18 mouse cellular contexts compared by ENCODE assay signal in the genomic region with DNA sequence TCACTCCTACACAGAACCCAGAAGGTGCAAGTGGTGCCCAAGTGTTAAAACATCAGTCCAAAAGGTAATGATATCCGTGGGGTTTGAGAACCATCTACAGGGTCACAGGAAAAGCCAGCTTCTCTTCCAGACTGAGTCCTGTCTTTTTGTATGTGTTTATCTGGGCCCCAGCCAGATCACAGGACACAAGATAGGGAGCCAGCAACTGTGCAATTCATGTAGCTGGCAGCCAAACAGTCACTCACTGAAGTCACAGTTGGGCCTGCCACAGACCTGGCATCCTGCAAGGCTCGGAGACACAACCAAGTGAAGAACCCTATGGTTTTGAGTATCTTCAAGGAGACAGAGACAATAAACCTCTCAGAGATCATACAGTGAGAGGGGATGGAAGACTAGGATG. TPM values are rescaled to one million over a fixed set of nuclear protein-coding genes. Genes with fewer than 3 reads are reported as not detected.
DNase-seq lines count a peak whose midpoint lies in the region; ATAC-seq and TF ChIP-seq lines count a peak whose summit lies in the region.
"Had no signal": no experiment of that assay in that cellular context is flagged by ENCODE, and none has a peak within 500 bp of the region (broad histone marks: within the 10 kb centered on the region; RNA-seq: fewer than 3 reads in every experiment).

No protein-coding gene starts in this region.

- H3K27ac ChIP-seq in hindbrain, embryonic 13.5 days, result no peak overlapping the region
- H3K27ac ChIP-seq in hindbrain, embryonic 16.5 days (ENCODE audit: low read depth, low read length), result no peak overlapping the region
- peak overlapping the region; percentile 27; the same call in 1 of the 2 replicates for H3K27ac ChIP-seq in cerebellum, adult 2 months (ENCODE audit: insufficient read depth, low read length)
- H3K27ac ChIP-seq in limb, embryonic 10.5 days, result no peak overlapping the region
- H3K27ac ChIP-seq: forebrain, embryonic 13.5 days; hindbrain, embryonic 10.5 days; limb, embryonic 15.5 days; liver, embryonic 14.5 days had no signal

- peak overlapping the region; percentile 53; the same call in 1 of the 2 replicates for H3K9ac ChIP-seq in hindbrain, embryonic 13.5 days
- no peak overlapping the region for H3K9ac ChIP-seq in hindbrain, embryonic 16.5 days (ENCODE audit: low read depth, low read length)
- H3K9ac ChIP-seq: forebrain, embryonic 13.5 days; limb, embryonic 15.5 days; liver, embryonic 14.5 days; lung, embryonic 14.5 days had no signal

- no peaks in the 10 kb centered on the region for H3K9me3 ChIP-seq in hindbrain, embryonic 13.5 days
- H3K9me3 ChIP-seq in hindbrain, embryonic 16.5 days (ENCODE audit: control insufficient read depth, low read length), result no peaks in the 10 kb centered on the region
- no peaks in the 10 kb centered on the region for H3K9me3 ChIP-seq in limb, embryonic 10.5 days (replicated peaks)
- H3K9me3 ChIP-seq: forebrain, embryonic 13.5 days; hindbrain, embryonic 10.5 days; limb, embryonic 15.5 days; megakaryocyte, embryonic 14.5 days had no signal

- no peaks in the 10 kb centered on the region for H3K27me3 ChIP-seq in hindbrain, embryonic 13.5 days
- no peaks in the 10 kb centered on the region for H3K27me3 ChIP-seq in hindbrain, embryonic 16.5 days (replicated peaks; ENCODE audit: control insufficient read depth, insufficient read depth, low read length)
- no peaks in the 10 kb centered on the region for H3K27me3 ChIP-seq in cerebellum, adult 2 months (ENCODE audit: control insufficient read depth, insufficient read depth, low read length)
- 0 out of 2 replicates have a peak, but pooled peaks cover under 1% of the 10 kb centered on the region for H3K27me3 ChIP-seq in limb, embryonic 10.5 days (ENCODE audit: low read depth, poor library complexity, severe bottlenecking)
- H3K27me3 ChIP-seq: forebrain, embryonic 13.5 days had no signal

- H3K4me3 ChIP-seq in hindbrain, embryonic 13.5 days, result no peak overlapping the region
- no peak overlapping the region for H3K4me3 ChIP-seq in hindbrain, embryonic 16.5 days (ENCODE audit: low read length)
- no peak overlapping the region for H3K4me3 ChIP-seq in cerebellum, adult 2 months (replicated peaks; ENCODE audit: insufficient read depth, low read depth, low read length)
- no peak overlapping the region for H3K4me3 ChIP-seq in limb, embryonic 10.5 days
- H3K4me3 ChIP-seq: forebrain, embryonic 13.5 days; hindbrain, embryonic 10.5 days; limb, embryonic 15.5 days; megakaryocyte, embryonic 14.5 days had no signal

- ATAC-seq in hindbrain, embryonic 13.5 days (ENCODE audit: low FRiP score), result no peak
- ATAC-seq in hindbrain, embryonic 16.5 days, result no peak
- ATAC-seq: forebrain, embryonic 13.5 days; inflammation-experienced regulatory T-cells, adult 6 months had no signal

- peaks cover 61% of the 10 kb centered on the region for H3K4me1 ChIP-seq in hindbrain, embryonic 13.5 days (replicated peaks)
- H3K4me1 ChIP-seq in hindbrain, embryonic 16.5 days (ENCODE audit: control insufficient read depth, insufficient read depth, low read depth, low read length), result peaks cover 22% of the 10 kb centered on the region
- peaks cover 59% of the 10 kb centered on the region for H3K4me1 ChIP-seq in cerebellum, adult 2 months (ENCODE audit: control insufficient read depth, insufficient read depth, low read length)
- peaks cover 18% of the 10 kb centered on the region for H3K4me1 ChIP-seq in limb, embryonic 10.5 days
- H3K4me1 ChIP-seq: limb, embryonic 15.5 days; megakaryocyte, embryonic 14.5 days had no signal

- TF ChIP-seq CTCF in brain, embryonic 14.5 days (IDR thresholded peaks at IDR 0.05; ENCODE audit: borderline replicate concordance, extremely low read depth, insufficient read depth, insufficient read length), result no peak
- no peak for TF ChIP-seq CTCF in cerebellum, adult 2 months (IDR thresholded peaks at IDR 0.05; ENCODE audit: borderline replicate concordance, insufficient read depth, low read depth, low read length)

- peaks cover 88% of the 10 kb centered on the region for H3K36me3 ChIP-seq in hindbrain, embryonic 13.5 days
- H3K36me3 ChIP-seq in hindbrain, embryonic 16.5 days (ENCODE audit: control insufficient read depth, insufficient read depth, low read length), result peaks cover 14% of the 10 kb centered on the region
- H3K36me3 ChIP-seq in limb, embryonic 10.5 days, result peaks cover 2% of the 10 kb centered on the region; the same call in 1 of the 2 replicates
- H3K36me3 ChIP-seq: limb, embryonic 15.5 days had no signal

- WGBS in hindbrain, embryonic 13.5 days, result 81% methylated on average over 2 of the region's 2 CpGs
- 86% methylated on average over 2 of the region's 2 CpGs for WGBS in hindbrain, embryonic 16.5 days
- WGBS in cerebellum, adult 2 months, result 5% methylated on average over 2 of the region's 2 CpGs
- 82% methylated on average over 2 of the region's 2 CpGs for WGBS in limb, embryonic 10.5 days

- peak overlapping the region; percentile 52; the same call in 1 of the 2 replicates for H3K4me2 ChIP-seq in hindbrain, embryonic 13.5 days
- H3K4me2 ChIP-seq in hindbrain, embryonic 16.5 days (ENCODE audit: low read length), result no peak overlapping the region
- H3K4me2 ChIP-seq: forebrain, embryonic 13.5 days; heart, embryonic 11.5 days; limb, embryonic 15.5 days; lung, embryonic 14.5 days had no signal

- no peak for TF ChIP-seq POLR2A in brain, embryonic 14.5 days (IDR thresholded peaks at IDR 0.05; ENCODE audit: borderline replicate concordance, extremely low read depth, insufficient read depth, insufficient read length, poor library complexity, severe bottlenecking)
- no peak for TF ChIP-seq POLR2A in cerebellum, adult 2 months (IDR thresholded peaks at IDR 0.05; ENCODE audit: borderline replicate concordance, insufficient read depth, low read length)

- DNase-seq in brain, embryonic 14.5 days (ENCODE audit: low read depth), result peak; percentile 22
- DNase-seq in cerebellum, adult 2 months, result peak; percentile 53 to 70
- DNase-seq in cerebellum, postnatal 25 days, result peak; percentile 66 to 73
- no peak for DNase-seq in limb, embryonic 10.5 days (ENCODE audit: low spot score)
- DNase-seq in spleen, adult 12 weeks (ENCODE audit: low spot score), result no peak
- DNase-seq: adrenal gland, adult 8-10 months; kidney, adult 18-20 months; kidney, postnatal 4 days; lung, embryonic 14.5 days had no signal

RNA-seq across cellular contexts. Expression of a gene that starts 6.6 kb away (rescaled TPM):
- 28.1 and 30.7 TPM in 2 replicates for polyA plus RNA-seq in hindbrain, embryonic 13.5 days (2015; fragmentation: Nextera tagmentation; extraction: Ambion mirVana)
- 23.5 and 27.7 TPM in 2 replicates for polyA plus RNA-seq in hindbrain, embryonic 16.5 days (2015; fragmentation: Nextera tagmentation; extraction: Ambion mirVana)
- polyA plus RNA-seq in brain, embryonic 14.5 days (2012; rRNA removed), result 50.3 and 53.7 TPM in 2 replicates
- 46.2 and 51.4 TPM in 2 replicates for polyA plus RNA-seq in cerebellum, adult 2 months (2012; rRNA removed)
- 0.41 and 0.56 TPM in 2 replicates for polyA plus RNA-seq in limb, embryonic 10.5 days (2016; fragmentation: Nextera tagmentation; extraction: Ambion mirVana)

RNA-seq across cellular contexts. Expression of a gene that starts 15.6 kb away (rescaled TPM):
- 13.5 and 14.4 TPM in 2 replicates for polyA plus RNA-seq in hindbrain, embryonic 13.5 days (2015; fragmentation: Nextera tagmentation; extraction: Ambion mirVana)
- polyA plus RNA-seq in hindbrain, embryonic 16.5 days (2015; fragmentation: Nextera tagmentation; extraction: Ambion mirVana), result 9.7 and 10.5 TPM in 2 replicates
- 45.1 and 61.2 TPM in 2 replicates for polyA plus RNA-seq in brain, embryonic 14.5 days (2012; rRNA removed)
- 52.7 and 55.7 TPM in 2 replicates for polyA plus RNA-seq in cerebellum, adult 2 months (2012; rRNA removed)
- 15.6 and 16.0 TPM in 2 replicates for polyA plus RNA-seq in limb, embryonic 10.5 days (2016; fragmentation: Nextera tagmentation; extraction: Ambion mirVana)

RNA-seq across cellular contexts. Expression of a gene that starts 43.0 kb away (rescaled TPM):
- 19.8 and 23.1 TPM in 2 replicates for polyA plus RNA-seq in hindbrain, embryonic 13.5 days (2015; fragmentation: Nextera tagmentation; extraction: Ambion mirVana)
- polyA plus RNA-seq in hindbrain, embryonic 16.5 days (2015; fragmentation: Nextera tagmentation; extraction: Ambion mirVana), result 25.2 and 32.4 TPM in 2 replicates
- 72.0 and 78.2 TPM in 2 replicates for polyA plus RNA-seq in brain, embryonic 14.5 days (2012; rRNA removed)
- 108 and 112 TPM in 2 replicates for polyA plus RNA-seq in cerebellum, adult 2 months (2012; rRNA removed)
- 15.4 and 17.5 TPM in 2 replicates for polyA plus RNA-seq in limb, embryonic 10.5 days (2016; fragmentation: Nextera tagmentation; extraction: Ambion mirVana)

Comparison
In these comparisons a context has a peak if more than half of its experiments do, and no peak if none do; other contexts are left out.
1. DNase-seq: peak in brain, embryonic 14.5 days (single experiment), cerebellum, adult 2 months (2 of 2) and cerebellum, postnatal 25 days (2 of 2); none in limb, embryonic 10.5 days (single experiment) and spleen, adult 12 weeks (single experiment).
2. RNA of a gene that starts 6.6 kb away (polyA plus RNA-seq): 50.3 to 53.7 TPM in brain, embryonic 14.5 days, 46.2 to 51.4 TPM in cerebellum, adult 2 months, 28.1 to 30.7 TPM in hindbrain, embryonic 13.5 days and 23.5 to 27.7 TPM in hindbrain, embryonic 16.5 days; 0.41 to 0.56 TPM in limb, embryonic 10.5 days; every median in the first group is over 10 times any median in the second.